Mouse (Mus musculus) liver, embryonic 16.5 days (tissue): ENCODE measurements around the gene Camkv. TPM values are rescaled to one million over a fixed set of nuclear protein-coding genes. Genes with fewer than 3 reads are reported as not detected.

Experiments
- ATAC-seq: fragments of 200-750 bp; cut with Nextera tagmentation; 2 replicates; pipeline ENCODE4 v1.8.0; 2017; ENCODE audit warnings: low read depth, mild to moderate bottlenecking, moderate number of reproducible peaks, moderate library complexity
- H3K27ac ChIP-seq: fragments of 300-500 bp; sonication (generic); 2 replicates; pipeline ENCODE4 v1.5.1; 2014; ENCODE audit warnings: mild to moderate bottlenecking, low read length
- H3K27me3 ChIP-seq: fragments of 300-500 bp; sonication (generic); 2 replicates; pipeline ENCODE4 v1.6.1; 2014; ENCODE audit warnings: low read depth, low read length, mixed read lengths; ENCODE audit not compliant: control insufficient read depth, insufficient read depth
- H3K36me3 ChIP-seq: fragments of 300-500 bp; sonication (generic); 2 replicates; pipeline ENCODE4 v1.6.1; 2014; ENCODE audit warnings: mild to moderate bottlenecking; ENCODE audit not compliant: control insufficient read depth, insufficient read depth
- H3K4me1 ChIP-seq: fragments of 300-500 bp; sonication (generic); 2 replicates; pipeline ENCODE4 v1.6.1; 2014; ENCODE audit warnings: low read depth, low read length, mixed read lengths; ENCODE audit not compliant: control insufficient read depth
- H3K4me2 ChIP-seq: fragments of 300-500 bp; sonication (generic); 2 replicates; pipeline ENCODE4 v1.6.1; 2014; ENCODE audit warnings: low read depth, low read length, mixed read lengths
- H3K4me3 ChIP-seq: fragments of 300-500 bp; sonication (generic); 2 replicates; pipeline ENCODE4 v1.5.1; 2014; ENCODE audit warnings: low read depth, mild to moderate bottlenecking, low read length
- H3K9ac ChIP-seq: fragments of 300-500 bp; sonication (generic); 2 replicates; pipeline ENCODE4 v1.6.1; 2014; ENCODE audit warnings: low read depth, low read length
- H3K9me3 ChIP-seq: fragments of 300-500 bp; sonication (generic); replicated peaks from 2 replicates; pipeline ENCODE4 v1.6.1; 2016; ENCODE audit warnings: low read length; ENCODE audit not compliant: control insufficient read depth
- WGBS: fragments of 180-500 bp; shearing (Covaris S2); extraction: QIAGEN DNeasy Blood & Tissue Kit; methylation state at CpG from one replicate; pipeline ENCODE4 v1.1.7; 2014; ENCODE audit not compliant: insufficient replicate concordance; 5-methylcytosine and 5-hydroxymethylcytosine counted together
- polyA plus RNA-seq: library from polyadenylated mRNA; unstranded; fragments of >200 nt; fragmentation: Nextera tagmentation; extraction: Ambion mirVana; gene quantifications from 2 replicates; pipeline ENCODE4 v1.2.1, GENCODE M21; 2015

The Camkv gene
- polyA plus RNA-seq, 1 experiment from 2014 or later: 0.11 TPM

GRCm38 (mm10) chr9:107932221-107932620, 3.3 kb upstream of the Camkv start:
- 64% methylated on average over 4 of the region's 4 CpGs for WGBS
- H3K4me3 ChIP-seq: no peak overlapping the region

GRCm38 (mm10) chr9:107934146-107934545, 1.3 kb upstream of the Camkv start:
- Histone ChIP-seq H3K27me3 (peaks cover 39% of the 10 kb centered on the region), H3K4me1 (peaks cover 5% of the 10 kb centered on the region), H3K4me3 (no peak overlapping the region), H3K36me3 (no peaks in the 10 kb centered on the region), H3K27ac (no peak overlapping the region), H3K9me3 (no peaks in the 10 kb centered on the region), H3K4me2 (no peak overlapping the region), H3K9ac (no peak overlapping the region)
- ATAC-seq: no peak
- WGBS: 63% methylated on average over 11 of the region's 11 CpGs

More at GRCm38 (mm10) chr9:107932221-107932620, 3.3 kb upstream of the Camkv start:
- Histone ChIP-seq H3K9me3 (no peaks in the 10 kb centered on the region), H3K9ac (no peak overlapping the region), H3K36me3 (no peaks in the 10 kb centered on the region), H3K4me2 (no peak overlapping the region), H3K27me3 (peaks cover 32% of the 10 kb centered on the region), H3K27ac (no peak overlapping the region), H3K4me1 (peaks cover 5% of the 10 kb centered on the region)
- ATAC-seq: no peak

DNA sequence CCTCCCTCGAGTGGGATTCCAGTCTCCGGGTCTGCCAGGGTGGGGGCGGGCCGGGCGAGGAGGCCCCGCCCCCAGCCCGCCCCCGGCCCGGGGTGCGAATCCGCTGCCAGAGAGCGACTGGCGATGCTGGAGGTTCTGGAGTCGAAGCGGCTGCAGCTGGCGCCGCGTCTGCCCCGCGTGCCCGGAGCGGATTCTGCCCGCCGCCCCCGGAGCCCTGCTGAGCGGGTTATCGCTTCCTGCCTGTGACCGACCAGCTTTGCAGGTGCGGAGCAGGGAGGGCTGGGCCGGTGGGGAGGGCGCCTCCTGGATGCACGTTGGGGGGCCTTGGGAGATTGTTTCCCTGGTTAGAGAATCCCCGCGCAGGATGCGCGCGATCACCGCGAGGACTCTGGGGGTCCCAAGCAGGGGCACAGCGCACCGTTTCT, 328 bp downstream of the Camkv start:
- Histone ChIP-seq H3K4me2 (peak overlapping the region; percentile 51), H3K27me3 (peaks cover 47% of the 10 kb centered on the region), H3K36me3 (no peaks in the 10 kb centered on the region), H3K27ac (no peak overlapping the region), H3K4me1 (peaks cover 5% of the 10 kb centered on the region), H3K9me3 (no peaks in the 10 kb centered on the region), H3K9ac (no peak overlapping the region), H3K4me3 (peak overlapping the region; percentile 34)
- ATAC-seq: no peak
- WGBS: under 1% methylated on average over 41 of the region's 41 CpGs

DNA sequence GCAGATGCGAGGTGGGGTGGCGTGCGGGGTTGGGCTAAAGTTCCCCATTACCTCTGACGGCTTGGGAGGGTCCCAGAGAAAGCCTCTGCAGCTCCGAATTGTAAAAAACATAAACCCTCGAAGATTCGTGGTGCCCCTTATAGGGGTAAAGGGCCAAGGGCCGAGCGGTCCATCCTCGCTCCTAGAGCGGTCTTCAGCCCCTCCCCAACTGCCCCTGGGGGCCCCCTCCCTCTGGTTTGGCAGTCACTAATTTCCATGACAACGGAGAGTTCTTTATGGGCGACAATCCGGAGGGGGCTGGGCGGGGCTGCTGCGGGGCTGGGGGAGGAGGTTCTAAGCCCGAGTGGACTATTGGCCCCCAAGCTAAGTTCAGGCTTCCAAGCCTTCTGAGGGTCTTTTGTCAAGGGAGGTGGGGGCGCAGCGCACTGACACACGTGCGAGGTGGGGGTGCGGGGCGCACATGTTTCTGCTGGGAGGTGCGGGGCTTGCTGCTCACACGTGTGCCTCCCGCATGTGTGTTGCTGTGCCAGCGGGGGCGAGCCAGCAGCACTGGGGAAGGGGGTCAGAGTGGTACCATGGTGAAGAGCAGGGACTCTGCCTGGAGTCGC, 845 bp downstream of the Camkv start:
- Histone ChIP-seq H3K4me2 (peak overlapping the region; percentile 51), H3K36me3 (no peaks in the 10 kb centered on the region), H3K27ac (no peak overlapping the region), H3K9ac (no peak overlapping the region), H3K9me3 (no peaks in the 10 kb centered on the region), H3K27me3 (peaks cover 47% of the 10 kb centered on the region), H3K4me3 (peak overlapping the region; percentile 34), H3K4me1 (peaks cover 5% of the 10 kb centered on the region)
- ATAC-seq: no peak
- 5% methylated on average over 29 of the region's 29 CpGs for WGBS

GRCm38 (mm10) chr9:107936831-107937230, 1.4 kb downstream of the Camkv start:
- peaks cover 47% of the 10 kb centered on the region for H3K27me3 ChIP-seq
- no peak for ATAC-seq
- WGBS: 26% methylated on average over 3 of the region's 3 CpGs
- no peak overlapping the region for H3K27ac ChIP-seq
- no peak overlapping the region for H3K4me2 ChIP-seq
- H3K36me3 ChIP-seq: no peaks in the 10 kb centered on the region
- H3K4me1 ChIP-seq: peaks cover 5% of the 10 kb centered on the region
- H3K9me3 ChIP-seq: no peaks in the 10 kb centered on the region
- no peak overlapping the region for H3K4me3 ChIP-seq
- H3K9ac ChIP-seq: no peak overlapping the region

DNA sequence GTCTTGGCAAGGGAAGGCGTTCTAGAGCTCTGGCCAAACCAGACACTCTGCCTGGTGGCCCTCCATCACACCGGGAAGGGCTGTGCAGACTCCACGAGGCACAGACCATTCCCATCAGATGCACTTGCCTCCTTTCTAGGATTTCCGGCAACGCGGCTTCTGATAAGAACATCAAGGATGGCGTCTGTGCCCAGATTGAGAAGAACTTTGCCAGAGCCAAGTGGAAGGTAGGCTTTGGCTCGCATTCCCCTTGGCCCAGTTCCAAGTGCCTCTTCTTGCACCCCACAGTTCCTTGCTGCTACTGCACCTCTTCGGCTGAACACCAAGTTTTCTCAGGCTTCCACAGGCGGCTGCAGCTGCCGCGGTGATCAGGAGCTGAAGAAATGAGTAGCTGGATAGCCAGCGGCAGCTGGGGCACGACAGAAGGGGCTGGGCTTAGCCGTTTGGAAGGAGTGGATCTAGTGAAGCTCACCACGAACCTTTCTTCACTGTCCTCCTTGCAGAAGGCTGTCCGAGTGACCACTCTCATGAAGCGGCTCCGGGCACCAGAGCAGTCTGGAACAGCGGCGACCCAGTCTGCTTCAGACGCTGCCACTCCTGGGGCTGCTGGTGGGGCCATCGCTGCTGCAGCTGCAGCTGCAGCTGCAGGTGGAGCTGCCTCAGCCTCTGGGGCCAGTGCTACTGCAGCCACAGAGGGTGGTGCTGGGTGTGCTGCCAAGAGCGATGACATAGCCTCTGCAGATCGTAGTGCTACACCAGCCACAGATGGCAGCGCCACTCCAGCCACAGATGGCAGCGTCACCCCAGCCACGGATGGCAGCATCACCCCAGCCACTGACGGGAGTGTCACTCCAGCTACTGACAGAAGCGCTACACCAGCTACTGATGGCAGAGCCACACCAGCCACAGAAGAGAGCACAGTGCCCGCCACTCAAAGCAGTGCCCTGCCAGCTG, 12.0 kb downstream of the Camkv start:
- no peak for ATAC-seq
- WGBS: 79% methylated on average over 31 of the region's 31 CpGs
- no peak overlapping the region for H3K9ac ChIP-seq

GRCm38 (mm10) chr9:107949184-107949921, 13.9 kb downstream of the Camkv start:
- ATAC-seq: no peak
- Histone ChIP-seq H3K27me3 (no peaks in the 10 kb centered on the region), H3K27ac (no peak overlapping the region), H3K36me3 (no peaks in the 10 kb centered on the region), H3K4me2 (no peak overlapping the region), H3K9ac (no peak overlapping the region), H3K9me3 (no peaks in the 10 kb centered on the region), H3K4me3 (no peak overlapping the region), H3K4me1 (peaks cover 24% of the 10 kb centered on the region)
- WGBS: 65% methylated on average over 13 of the region's 13 CpGs

More for the DNA sequence above, 12.0 kb downstream of the Camkv start:
- Histone ChIP-seq H3K4me2 (no peak overlapping the region), H3K4me1 (peaks cover 19% of the 10 kb centered on the region), H3K27me3 (no peaks in the 10 kb centered on the region), H3K4me3 (no peak overlapping the region), H3K9me3 (no peaks in the 10 kb centered on the region), H3K27ac (no peak overlapping the region), H3K36me3 (no peaks in the 10 kb centered on the region)

GRCm38 (mm10) chr9:107949922-107950235, 14.4 kb downstream of the Camkv start, which contains the start of gene Traip:
Traip (plus strand) TSS chr9:107950136.
- no peaks in the 10 kb centered on the region for H3K27me3 ChIP-seq
- H3K36me3 ChIP-seq: no peaks in the 10 kb centered on the region
- H3K9ac ChIP-seq: peak within 1 kb of the TSS; percentile 70
- peak within 1 kb of the TSS; percentile 78 for H3K4me3 ChIP-seq
- no peaks in the 10 kb centered on the region for H3K9me3 ChIP-seq
- peak within 1 kb of the TSS; percentile 59 for H3K27ac ChIP-seq
- H3K4me1 ChIP-seq: peaks cover 24% of the 10 kb centered on the region
- 79% methylated on average over 10 of the region's 10 CpGs for WGBS
- peak within 1 kb of the TSS; percentile 69 for H3K4me2 ChIP-seq
- ATAC-seq: no peak
